Mouse (Mus musculus) regulatory T cell (primary cell): ENCODE results near the gene Cbx3.
"Not testable (repeated sequence)": the region's sequence is repeated elsewhere in the genome, so short reads cannot be mapped to it uniquely, and the experiment has no call there.

ENCODE experiments used
- in situ Hi-C: fragments of 300-600 bp; cut with MboI, MseI; formaldehyde crosslinking; loops from one replicate; pipeline ENCODE4 v1.15.1; 2025; ENCODE audit warnings: high pct_unique_total_duplicates

Cbx3 gene

GRCm38 (mm10) chr6:51468891-51469561 lies 1.1 kb upstream of the Cbx3 start:
- in situ Hi-C loops: loop anchor here (25.0 kb wide), 1 partner anchor 1082 kb away; no protein-coding TSS in a partner anchor

- in situ Hi-C loops: loop anchor here (25.0 kb wide), 1 partner anchor 1083 kb away; no protein-coding TSS in a partner anchor
Measured at GRCm38 (mm10) chr6:51469715-51470310, 347 bp upstream of the Cbx3 start, which contains the start of gene Hnrnpa2b1. TSS of gene Hnrnpa2b1 (minus strand) at chr6:51469894.

- in situ Hi-C loops: loop anchor here (25.0 kb wide), 1 partner anchor 1084 kb away; no protein-coding TSS in a partner anchor
Measured at GRCm38 (mm10) chr6:51471179-51471505, 982 bp downstream of the Cbx3 start.

GRCm38 (mm10) chr6:51471782-51472181 lies 1.6 kb downstream of the Cbx3 start:
- in situ Hi-C loops: loop anchor here (25.0 kb wide), 1 partner anchor 1084 kb away; no protein-coding TSS in a partner anchor

- in situ Hi-C loops: loop anchor here (25.0 kb wide), 1 partner anchor 1085 kb away; no protein-coding TSS in a partner anchor
Measured at GRCm38 (mm10) chr6:51472213-51472612, 2.1 kb downstream of the Cbx3 start.

- in situ Hi-C loops: no loop called here
Measured at GRCm38 (mm10) chr6:51479136-51479731, 9.1 kb downstream of the Cbx3 start.

- in situ Hi-C loops: no loop called here
Measured at GRCm38 (mm10) chr6:51481548-51481947, 11.4 kb downstream of the Cbx3 start.

GRCm38 (mm10) chr6:51483861-51484260 lies 13.7 kb downstream of the Cbx3 start:
- in situ Hi-C loops: no loop called here

GRCm38 (mm10) chr6:51484556-51484955 lies 14.4 kb downstream of the Cbx3 start:
- in situ Hi-C loops: not testable (repeated sequence)

GRCm38 (mm10) chr6:51485646-51486045 lies 15.5 kb downstream of the Cbx3 start:
- in situ Hi-C loops: no loop called here

GRCm38 (mm10) chr6:51486076-51486710 lies 16.0 kb downstream of the Cbx3 start:
- in situ Hi-C loops: no loop called here

GRCm38 (mm10) chr6:51486731-51487130 lies 16.6 kb downstream of the Cbx3 start:
- in situ Hi-C loops: no loop called here

- in situ Hi-C loops: no loop called here
Measured at GRCm38 (mm10) chr6:51489787-51490186, 19.6 kb downstream of the Cbx3 start.

- in situ Hi-C loops: no loop called here
Measured at GRCm38 (mm10) chr6:51497321-51498111, 27.4 kb downstream of the Cbx3 start.

- in situ Hi-C loops: no loop called here
Measured at GRCm38 (mm10) chr6:51505671-51506070, 35.5 kb downstream of the Cbx3 start.

GRCm38 (mm10) chr6:51507556-51507955 lies 37.4 kb downstream of the Cbx3 start:
- in situ Hi-C loops: no loop called here

GRCm38 (mm10) chr6:51508750-51509648 lies 38.8 kb downstream of the Cbx3 start:
- in situ Hi-C loops: no loop called here

GRCm38 (mm10) chr6:51510094-51510493 lies 39.9 kb downstream of the Cbx3 start:
- in situ Hi-C loops: no loop called here

GRCm38 (mm10) chr6:51510946-51511345 lies 40.8 kb downstream of the Cbx3 start:
- in situ Hi-C loops: no loop called here

- in situ Hi-C loops: no loop called here
Measured at GRCm38 (mm10) chr6:51513745-51514144, 43.6 kb downstream of the Cbx3 start.
